Mouse (Mus musculus): ENCODE data around the gene Metrnl. TPM values are rescaled to one million over a fixed set of nuclear protein-coding genes. Genes with fewer than 3 reads are reported as not detected.

Gene Metrnl
- total and polyA plus RNA-seq, 3 experiments = not detected

DNA sequence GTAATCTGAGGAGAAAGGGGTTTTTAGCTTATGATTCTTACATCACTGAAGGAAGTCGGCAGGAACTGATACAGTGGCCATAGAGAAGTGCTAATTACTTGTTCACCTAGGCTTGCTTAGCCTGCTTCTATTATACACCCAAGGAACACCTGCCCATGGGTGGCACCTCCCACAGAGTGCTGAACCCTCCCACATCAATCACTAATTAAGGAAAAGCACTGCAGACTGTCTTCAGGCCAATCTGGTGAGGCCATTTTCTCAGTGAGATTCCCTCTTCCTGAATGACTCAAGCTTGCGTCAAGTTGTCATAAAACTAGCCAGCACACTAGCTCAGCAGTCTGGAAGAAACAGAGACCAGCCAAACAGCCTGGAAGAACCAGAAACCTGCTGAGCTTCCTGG is 21.8 kb upstream of the Metrnl start:
- DNase-seq (ENCODE audit: low spot score) (no peak), ATAC-seq (ENCODE audit: extremely low read depth, insufficient number of reproducible peaks, low FRiP score, poor library complexity, severe bottlenecking) (no peak)
- peaks cover 17% of the 10 kb centered on the region for H3K27me3 ChIP-seq (ENCODE audit: insufficient read depth, low read length)
- H3K36me3 ChIP-seq (replicated peaks) = no peaks in the 10 kb centered on the region
- no peaks in the 10 kb centered on the region for H3K4me1 ChIP-seq (ENCODE audit: insufficient read depth, low read depth, low read length)
- TF ChIP-seq CTCF (IDR thresholded peaks at IDR 0.05; ENCODE audit: low read depth, low read length) (no peak), POLR2AphosphoS5 (IDR thresholded peaks at IDR 0.05; ENCODE audit: insufficient replicate concordance, low read depth, low read length) (no peak)
- H3K4me3 ChIP-seq (ENCODE audit: low read depth, low read length) = no peak overlapping the region
- peaks cover 2% of the 10 kb centered on the region for H3K9me3 ChIP-seq (replicated peaks)

GRCm38 (mm10) chr11:121680750-121681149 is 20.6 kb upstream of the Metrnl start:
- TF ChIP-seq GATA2 (IDR thresholded peaks at IDR 0.05; ENCODE audit: borderline replicate concordance, low read depth, low read length) (no peak), TAL1 (conservative IDR thresholded peaks at IDR 0.05; ENCODE audit: low read depth, low read length) (no peak), CTCF (IDR thresholded peaks at IDR 0.05; ENCODE audit: low read depth, low read length) (peak; percentile 42; the same call in 1 of the 2 replicates), GATA1 (IDR thresholded peaks at IDR 0.05; ENCODE audit: borderline replicate concordance, low read length) (no peak), POLR2AphosphoS5 (IDR thresholded peaks at IDR 0.05; ENCODE audit: insufficient replicate concordance, low read depth, low read length) (no peak)
- DNase-seq (ENCODE audit: low spot score) (no peak), ATAC-seq (ENCODE audit: extremely low read depth, insufficient number of reproducible peaks, low FRiP score, poor library complexity, severe bottlenecking) (no peak)
- Histone ChIP-seq H3K9me3 (replicated peaks) (peaks cover 2% of the 10 kb centered on the region), H3K4me3 (ENCODE audit: low read depth, low read length) (no peak overlapping the region), H3K27me3 (ENCODE audit: insufficient read depth, low read length) (peaks cover 20% of the 10 kb centered on the region), H3K4me1 (ENCODE audit: insufficient read depth, low read depth, low read length) (no peaks in the 10 kb centered on the region), H3K36me3 (replicated peaks) (no peaks in the 10 kb centered on the region)

DNA sequence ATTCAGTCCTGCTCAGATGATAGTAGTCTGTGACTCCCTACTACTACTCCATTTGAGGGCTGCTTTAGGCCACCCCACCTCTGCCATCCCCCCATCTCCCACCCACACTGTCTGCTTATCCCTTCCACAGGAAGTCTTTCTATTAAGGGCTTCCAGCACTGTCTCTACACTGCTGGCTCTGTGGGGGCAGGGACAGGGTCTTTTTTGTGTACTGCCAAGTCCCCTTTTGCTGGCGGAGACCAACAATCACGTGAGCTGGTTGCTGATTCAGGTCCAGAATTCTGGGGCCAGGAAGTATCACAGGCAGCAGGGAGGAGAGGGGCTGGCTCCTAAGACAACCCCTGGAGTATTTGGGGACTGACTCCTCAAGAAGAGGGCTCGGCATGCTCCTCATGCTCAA is 18.1 kb upstream of the Metrnl start:
- no peaks in the 10 kb centered on the region for H3K4me1 ChIP-seq (ENCODE audit: insufficient read depth, low read depth, low read length)
- H3K9me3 ChIP-seq (replicated peaks) = no peaks in the 10 kb centered on the region
- ATAC-seq (ENCODE audit: extremely low read depth, insufficient number of reproducible peaks, low FRiP score, poor library complexity, severe bottlenecking) (no peak), DNase-seq (ENCODE audit: low spot score) (no peak)
- H3K27me3 ChIP-seq (ENCODE audit: insufficient read depth, low read length) = peaks cover 29% of the 10 kb centered on the region
- H3K4me3 ChIP-seq (ENCODE audit: low read depth, low read length) = no peak overlapping the region
- no peaks in the 10 kb centered on the region for H3K36me3 ChIP-seq (replicated peaks)
- TF ChIP-seq CTCF (IDR thresholded peaks at IDR 0.05; ENCODE audit: low read depth, low read length) (no peak), GATA1 (IDR thresholded peaks at IDR 0.05; ENCODE audit: borderline replicate concordance, low read length) (no peak), POLR2AphosphoS5 (IDR thresholded peaks at IDR 0.05; ENCODE audit: insufficient replicate concordance, low read depth, low read length) (no peak), TAL1 (conservative IDR thresholded peaks at IDR 0.05; ENCODE audit: low read depth, low read length) (no peak)

- no peaks in the 10 kb centered on the region for H3K4me1 ChIP-seq (ENCODE audit: insufficient read depth, low read depth, low read length)
- H3K9me3 ChIP-seq (replicated peaks) = no peaks in the 10 kb centered on the region
- DNase-seq (ENCODE audit: low spot score) = no peak
- H3K27me3 ChIP-seq (ENCODE audit: insufficient read depth, low read length) = peaks cover 29% of the 10 kb centered on the region
- no peak for ATAC-seq (ENCODE audit: extremely low read depth, insufficient number of reproducible peaks, low FRiP score, poor library complexity, severe bottlenecking)
- H3K4me3 ChIP-seq (ENCODE audit: low read depth, low read length) = no peak overlapping the region
- no peaks in the 10 kb centered on the region for H3K36me3 ChIP-seq (replicated peaks)
- TF ChIP-seq POLR2AphosphoS5 (IDR thresholded peaks at IDR 0.05; ENCODE audit: insufficient replicate concordance, low read depth, low read length) (no peak), CTCF (IDR thresholded peaks at IDR 0.05; ENCODE audit: low read depth, low read length) (no peak), GATA2 (IDR thresholded peaks at IDR 0.05; ENCODE audit: borderline replicate concordance, low read depth, low read length) (no peak), TAL1 (conservative IDR thresholded peaks at IDR 0.05; ENCODE audit: low read depth, low read length) (no peak), GATA1 (IDR thresholded peaks at IDR 0.05; ENCODE audit: borderline replicate concordance, low read length) (no peak)
Observed at GRCm38 (mm10) chr11:121685491-121686001, 15.8 kb upstream of the Metrnl start.

DNA sequence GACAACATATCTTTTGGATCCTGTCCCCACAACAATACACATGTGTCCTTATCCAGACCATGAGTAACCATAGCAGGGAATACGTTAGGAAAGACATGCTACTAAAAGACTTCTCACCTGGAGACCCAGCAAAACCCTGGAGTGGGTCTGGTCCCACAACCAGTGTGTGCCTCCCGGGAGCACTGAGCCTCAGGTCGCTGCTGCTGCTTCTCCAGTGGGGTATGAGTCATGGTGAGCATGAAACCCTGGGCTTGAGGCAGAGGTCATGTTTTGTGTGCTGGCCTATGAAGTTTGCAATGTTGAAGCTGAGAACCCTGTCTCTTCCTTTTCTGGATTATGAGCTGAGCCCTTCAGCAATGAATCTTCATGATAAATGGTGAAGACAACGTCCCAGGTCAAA is 15.3 kb upstream of the Metrnl start:
- H3K4me1 ChIP-seq (ENCODE audit: insufficient read depth, low read depth, low read length) = no peaks in the 10 kb centered on the region
- no peak for TF ChIP-seq GATA2 (IDR thresholded peaks at IDR 0.05; ENCODE audit: borderline replicate concordance, low read depth, low read length)
- TF ChIP-seq CTCF (IDR thresholded peaks at IDR 0.05; ENCODE audit: low read depth, low read length) = no peak
- TF ChIP-seq POLR2AphosphoS5 (IDR thresholded peaks at IDR 0.05; ENCODE audit: insufficient replicate concordance, low read depth, low read length) = no peak
- TF ChIP-seq GATA1 (IDR thresholded peaks at IDR 0.05; ENCODE audit: borderline replicate concordance, low read length) = no peak
- TF ChIP-seq TAL1 (conservative IDR thresholded peaks at IDR 0.05; ENCODE audit: low read depth, low read length) = no peak
- H3K9me3 ChIP-seq (replicated peaks) = no peaks in the 10 kb centered on the region
- DNase-seq (ENCODE audit: low spot score) (no peak), ATAC-seq (ENCODE audit: extremely low read depth, insufficient number of reproducible peaks, low FRiP score, poor library complexity, severe bottlenecking) (no peak)
- peaks cover 29% of the 10 kb centered on the region for H3K27me3 ChIP-seq (ENCODE audit: insufficient read depth, low read length)
- no peaks in the 10 kb centered on the region for H3K36me3 ChIP-seq (replicated peaks)
- H3K4me3 ChIP-seq (ENCODE audit: low read depth, low read length) = no peak overlapping the region

- no peak for TF ChIP-seq GATA1 (IDR thresholded peaks at IDR 0.05; ENCODE audit: borderline replicate concordance, low read length)
- no peak for TF ChIP-seq CTCF (IDR thresholded peaks at IDR 0.05; ENCODE audit: low read depth, low read length)
- TF ChIP-seq POLR2AphosphoS5 (IDR thresholded peaks at IDR 0.05; ENCODE audit: insufficient replicate concordance, low read depth, low read length) = no peak
- TF ChIP-seq GATA2 (IDR thresholded peaks at IDR 0.05; ENCODE audit: borderline replicate concordance, low read depth, low read length) = no peak
- TF ChIP-seq TAL1 (conservative IDR thresholded peaks at IDR 0.05; ENCODE audit: low read depth, low read length) = no peak
- Histone ChIP-seq H3K4me3 (ENCODE audit: low read depth, low read length) (no peak overlapping the region), H3K27me3 (ENCODE audit: insufficient read depth, low read length) (peaks cover 29% of the 10 kb centered on the region), H3K9me3 (replicated peaks) (no peaks in the 10 kb centered on the region), H3K4me1 (ENCODE audit: insufficient read depth, low read depth, low read length) (no peaks in the 10 kb centered on the region), H3K36me3 (replicated peaks) (no peaks in the 10 kb centered on the region)
- DNase-seq (ENCODE audit: low spot score) (no peak), ATAC-seq (ENCODE audit: extremely low read depth, insufficient number of reproducible peaks, low FRiP score, poor library complexity, severe bottlenecking) (no peak)
Observed at GRCm38 (mm10) chr11:121686674-121687073, 14.7 kb upstream of the Metrnl start.
